Mouse (Mus musculus): ENCODE measurements around the gene Hoxc5.

Hoxc5 gene

GRCm38 (mm10) chr15:103038701-103039480 lies 71.6 kb downstream of the Hoxc5 start:
- DNase-seq = no peak

DNA sequence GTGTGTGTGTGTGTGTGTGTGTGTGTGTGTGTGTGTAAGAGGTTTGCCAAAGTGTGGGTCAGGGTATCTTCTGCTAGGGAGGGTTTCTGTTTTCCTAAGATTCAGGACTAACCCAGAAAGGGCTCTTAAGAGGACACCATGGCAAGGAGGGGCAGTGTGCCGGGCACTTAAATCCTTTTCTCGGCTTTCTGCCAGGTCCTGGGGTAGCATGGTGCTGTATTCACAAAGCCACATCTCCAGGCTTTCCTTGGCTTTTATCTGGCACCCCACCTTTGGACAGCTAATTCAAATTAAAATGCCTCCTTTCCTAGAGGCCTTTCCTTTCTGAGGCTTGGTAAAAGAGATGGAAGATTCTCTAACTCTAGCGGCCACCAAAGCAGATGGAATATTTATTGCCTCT lies 72.4 kb downstream of the Hoxc5 start:
- no peak for DNase-seq

- no peak for DNase-seq
These were observed 73.4 kb downstream of the Hoxc5 start for GRCm38 (mm10) chr15:103040601-103041000.

- DNase-seq = no peak
These were observed 74.4 kb downstream of the Hoxc5 start for GRCm38 (mm10) chr15:103041613-103042012.

GRCm38 (mm10) chr15:103042209-103042608 lies 75.0 kb downstream of the Hoxc5 start:
- no peak for DNase-seq

DNA sequence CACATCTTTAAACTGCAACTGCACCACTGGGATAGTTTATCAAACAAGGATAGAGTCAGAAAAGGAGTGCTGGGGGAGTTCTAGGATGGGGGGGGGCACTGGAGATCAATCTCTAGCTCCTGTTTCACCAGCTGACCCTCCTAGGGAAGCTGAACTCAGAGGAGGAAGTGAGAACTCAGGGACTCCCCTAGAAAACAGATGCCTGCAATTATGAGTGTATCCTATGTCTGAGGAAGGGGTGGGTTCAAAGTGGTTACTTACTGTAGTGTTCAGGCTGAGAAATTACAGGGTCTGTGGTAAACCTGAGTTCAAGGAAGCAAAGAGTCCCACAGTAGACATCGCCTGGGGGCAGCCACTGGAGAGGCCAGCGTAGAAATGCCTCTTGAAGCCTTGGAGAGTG lies 84.4 kb downstream of the Hoxc5 start:
- DNase-seq = no peak

GRCm38 (mm10) chr15:103053210-103053609 lies 86.0 kb downstream of the Hoxc5 start:
- no peak for DNase-seq

GRCm38 (mm10) chr15:103056396-103056795 lies 89.2 kb downstream of the Hoxc5 start:
- DNase-seq = no peak

- no peak for DNase-seq
These were observed 91.5 kb downstream of the Hoxc5 start for GRCm38 (mm10) chr15:103058715-103059114.

- no peak for DNase-seq
These were observed 92.2 kb downstream of the Hoxc5 start for GRCm38 (mm10) chr15:103059393-103059992.

GRCm38 (mm10) chr15:103060021-103060340 lies 92.7 kb downstream of the Hoxc5 start:
- DNase-seq = no peak

DNA sequence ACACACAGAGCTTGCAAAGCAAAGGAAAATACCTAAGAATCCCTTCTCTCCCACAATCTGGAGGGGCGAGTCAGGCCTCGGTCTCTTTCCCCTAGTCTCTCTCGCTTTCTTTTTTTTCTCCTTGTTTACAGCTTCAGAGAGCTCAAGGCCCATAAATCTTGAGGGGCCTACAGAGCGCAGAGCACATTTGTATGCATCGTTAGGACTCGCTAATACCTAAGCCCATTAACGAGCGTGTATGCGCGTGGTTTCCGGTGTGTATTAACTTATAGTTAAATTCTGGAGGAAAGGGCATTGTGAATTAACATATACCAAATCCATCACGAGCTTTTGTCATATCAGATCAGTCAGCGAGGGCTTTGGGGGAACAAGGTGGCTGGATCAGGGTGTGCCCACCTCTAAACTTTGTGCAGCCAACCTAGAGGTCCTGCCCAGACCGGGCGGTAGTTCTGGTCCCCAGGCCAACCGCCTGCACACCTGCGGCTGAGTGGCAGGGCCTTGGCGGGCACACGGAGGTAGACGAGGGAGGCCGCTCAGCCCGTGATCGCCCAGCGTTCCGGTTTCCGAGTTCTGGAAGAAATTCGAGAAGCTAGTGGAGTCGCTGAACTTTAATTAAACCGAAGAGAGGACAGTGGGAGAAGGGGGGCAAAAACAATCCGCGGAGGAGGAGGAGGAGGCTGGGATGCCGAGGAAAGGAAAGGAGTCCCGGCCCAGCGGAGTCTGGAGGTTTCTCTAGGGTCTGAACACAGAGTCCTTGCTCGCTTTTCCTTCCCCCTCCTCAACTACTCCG lies 93.3 kb downstream of the Hoxc5 start:
- no peak for DNase-seq

- DNase-seq = no peak
These were observed 94.0 kb downstream of the Hoxc5 start for GRCm38 (mm10) chr15:103061131-103061825.

- no peak for DNase-seq
These were observed 94.7 kb downstream of the Hoxc5 start for GRCm38 (mm10) chr15:103061988-103062387.

- no peak for DNase-seq
These were observed 98.4 kb downstream of the Hoxc5 start for GRCm38 (mm10) chr15:103065642-103066041.
